Mouse (Mus musculus) forelimb bud, embryonic 11.5 days (tissue): ENCODE measurements around the gene Pard3.

Experiments
- DNase-seq: peaks from one replicate; pipeline ENCODE4 v3.0.0-alpha.2; 2012; ENCODE audit warnings: low read depth, low spot score

The Pard3 gene

GRCm38 (mm10) chr8:127063551-127064360 is at the start of gene Pard3:
Pard3 (plus strand) TSS chr8:127063893.
- peak; percentile 83 for DNase-seq

GRCm38 (mm10) chr8:127021830-127022229 is 41.9 kb upstream of the Pard3 start:
- no peak for DNase-seq

GRCm38 (mm10) chr8:127025256-127025717 is 38.4 kb upstream of the Pard3 start:
- peak; percentile 46 for DNase-seq

- no peak for DNase-seq
Observed at GRCm38 (mm10) chr8:127025775-127026174, 37.9 kb upstream of the Pard3 start.

GRCm38 (mm10) chr8:127031476-127031875 is 32.2 kb upstream of the Pard3 start:
- DNase-seq, result no peak

GRCm38 (mm10) chr8:127038928-127039327 is 24.8 kb upstream of the Pard3 start:
- no peak for DNase-seq

- DNase-seq, result no peak
Observed at GRCm38 (mm10) chr8:127049996-127050395, 13.7 kb upstream of the Pard3 start.

- DNase-seq, result no peak
Observed at GRCm38 (mm10) chr8:127052132-127052531, 11.6 kb upstream of the Pard3 start.

- peak; percentile 33 for DNase-seq
Observed at GRCm38 (mm10) chr8:127055081-127055480, 8.6 kb upstream of the Pard3 start.

GRCm38 (mm10) chr8:127058759-127059158 is 4.9 kb upstream of the Pard3 start:
- DNase-seq, result no peak

- DNase-seq, result no peak
Observed at GRCm38 (mm10) chr8:127059826-127060225, 3.9 kb upstream of the Pard3 start.

- DNase-seq, result peak; percentile 44
Observed at GRCm38 (mm10) chr8:127064361-127065112, 844 bp downstream of the Pard3 start.

- DNase-seq, result peak; percentile 55
Observed at GRCm38 (mm10) chr8:127065113-127065473, 1.4 kb downstream of the Pard3 start.

GRCm38 (mm10) chr8:127065791-127066190 is 2.1 kb downstream of the Pard3 start:
- no peak for DNase-seq

GRCm38 (mm10) chr8:127066501-127066900 is 2.8 kb downstream of the Pard3 start:
- no peak for DNase-seq

GRCm38 (mm10) chr8:127068719-127069118 is 5.0 kb downstream of the Pard3 start:
- no peak for DNase-seq

GRCm38 (mm10) chr8:127070225-127070624 is 6.5 kb downstream of the Pard3 start:
- no peak for DNase-seq

GRCm38 (mm10) chr8:127073052-127073618 is 9.4 kb downstream of the Pard3 start:
- DNase-seq, result no peak

GRCm38 (mm10) chr8:127076511-127076910 is 12.8 kb downstream of the Pard3 start:
- no peak for DNase-seq

- no peak for DNase-seq
Observed at GRCm38 (mm10) chr8:127079244-127079805, 15.6 kb downstream of the Pard3 start.

- DNase-seq, result no peak
Observed at GRCm38 (mm10) chr8:127081297-127081696, 17.6 kb downstream of the Pard3 start.

GRCm38 (mm10) chr8:127082486-127082885 is 18.8 kb downstream of the Pard3 start:
- no peak for DNase-seq
